8 mouse cellular contexts compared by ENCODE assay signal in the genomic region with DNA sequence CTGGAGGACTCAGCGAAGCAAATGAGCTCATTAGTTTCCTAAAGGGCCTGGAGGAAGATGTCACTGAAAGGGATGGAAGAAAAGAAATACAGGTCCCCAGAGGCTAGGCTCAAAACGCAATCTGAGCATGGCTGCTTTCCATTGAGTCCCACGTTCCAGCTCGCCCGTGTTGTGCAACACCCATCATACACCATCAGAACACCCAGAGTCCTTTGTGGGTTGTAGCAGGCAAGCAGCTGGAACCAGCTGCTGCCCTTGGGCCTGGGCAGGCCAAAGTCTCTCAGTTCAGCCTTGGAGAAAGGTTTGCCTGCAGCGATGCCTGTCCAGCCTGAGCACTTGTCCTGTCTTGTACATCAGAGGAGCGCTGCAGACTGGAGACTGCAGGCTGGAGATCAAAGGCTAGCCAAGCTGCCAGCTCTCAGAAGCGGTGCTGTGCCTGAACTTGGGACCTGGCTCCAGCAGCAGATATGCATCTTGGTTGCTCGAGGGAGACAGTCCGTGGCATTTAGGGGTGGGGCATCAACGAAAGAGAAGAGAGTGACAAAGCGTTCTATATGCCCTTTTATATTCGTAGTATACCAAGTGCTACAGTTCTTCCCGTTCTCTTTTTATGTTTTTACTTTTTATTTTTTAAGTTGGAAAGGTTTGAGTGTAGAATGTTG. TPM values are rescaled to one million over a fixed set of nuclear protein-coding genes. Genes with fewer than 3 reads are reported as not detected.
DNase-seq lines count a peak whose midpoint lies in the region; ATAC-seq lines count a peak whose summit lies in the region.

No protein-coding gene starts in this region.

- no peak overlapping the region for H3K4me3 ChIP-seq in lung, embryonic 16.5 days (ENCODE audit: low read length)

- H3K4me1 ChIP-seq in lung, embryonic 16.5 days (replicated peaks; ENCODE audit: control insufficient read depth, insufficient read depth, low read length), result no peaks in the 10 kb centered on the region

- DNase-seq in urinary bladder, postnatal 25 days (ENCODE audit: low spot score), result peak; percentile 29
- DNase-seq in urinary bladder, adult 2 months (ENCODE audit: low spot score), result no peak
- peak; percentile 58 for DNase-seq in heart, postnatal 4 days
- DNase-seq in layer of hippocampus, adult 9-11 months, result no peak
- no peak for DNase-seq in frontal cortex, postnatal 25 days (ENCODE audit: low spot score in 2 of 2)
- DNase-seq in cerebellum, postnatal 14 days, result no peak
- no peak for DNase-seq in thymus, postnatal 4 days

- H3K9me3 ChIP-seq in lung, embryonic 16.5 days (ENCODE audit: control insufficient read depth, low read length), result no peaks in the 10 kb centered on the region

- peak; percentile 96 for ATAC-seq in lung, embryonic 16.5 days (ENCODE audit: low read depth)

- no peak overlapping the region for H3K4me2 ChIP-seq in lung, embryonic 16.5 days (ENCODE audit: low read depth, low read length)

- H3K27me3 ChIP-seq in lung, embryonic 16.5 days (ENCODE audit: control insufficient read depth, insufficient read depth, low read depth, low read length), result no peaks in the 10 kb centered on the region

- H3K27ac ChIP-seq in lung, embryonic 16.5 days (ENCODE audit: low read length), result 0 out of 2 replicates have a peak overlapping the region, but pooled peaks have one; percentile 60

- H3K36me3 ChIP-seq in lung, embryonic 16.5 days (ENCODE audit: control insufficient read depth, insufficient read depth, low read length), result no peaks in the 10 kb centered on the region

- WGBS in lung, embryonic 16.5 days, result 56% methylated on average over 14 of the region's 14 CpGs

- no peak overlapping the region for H3K9ac ChIP-seq in lung, embryonic 16.5 days (ENCODE audit: low read length)

RNA-seq across cellular contexts. Expression of a gene that starts 15.5 kb away (rescaled TPM):
- polyA plus RNA-seq in urinary bladder, adult 2 months (2012; rRNA removed), result 19.8 and 21.4 TPM in 2 replicates
- total RNA-seq in heart, postnatal 4 days (2021), result 10 to 100 TPM; 16.8 to 18.9 TPM
- polyA plus RNA-seq in lung, embryonic 16.5 days (2015; fragmentation: Nextera tagmentation; extraction: Ambion mirVana), result 60.1 and 65.6 TPM in 2 replicates

Comparison
In these comparisons a context has a peak if more than half of its experiments do, and no peak if none do; other contexts are left out.
1. DNase-seq: peak in urinary bladder, postnatal 25 days (single experiment) and heart, postnatal 4 days (single experiment); none in urinary bladder, adult 2 months (single experiment), layer of hippocampus, adult 9-11 months (single experiment), frontal cortex, postnatal 25 days (0 of 2), cerebellum, postnatal 14 days (0 of 2) and thymus, postnatal 4 days (single experiment).